Mouse (Mus musculus) kidney, embryonic 14.5 days (tissue): ENCODE measurements at regions not wholly inside any gene's neighbourhood (a gene's known extent, or its start where the extent isn't known, plus 50 kb on each side); places are given as distances from the start of the nearest gene placed in this dataset.

ENCODE experiments used
- ATAC-seq: fragments of 200-750 bp; cut with Nextera tagmentation; 2 replicates; pipeline ENCODE4 v1.8.0; 2017; ENCODE audit warnings: moderate number of reproducible peaks, mild to moderate bottlenecking, moderate TSS enrichment, moderate library complexity; ENCODE audit not compliant: low FRiP score, low TSS enrichment
- H3K27ac ChIP-seq: fragments of 300-500 bp; sonication (generic); 2 replicates; pipeline ENCODE4 v1.5.1; 2014; ENCODE audit warnings: low read depth, mild to moderate bottlenecking, low read length, moderate library complexity, mixed read lengths
- H3K27me3 ChIP-seq: fragments of 300-500 bp; sonication (generic); 2 replicates; pipeline ENCODE4 v1.6.1; 2014; ENCODE audit warnings: mild to moderate bottlenecking, low read length; ENCODE audit not compliant: control insufficient read depth, insufficient read depth
- H3K36me3 ChIP-seq: fragments of 300-500 bp; sonication (generic); 2 replicates; pipeline ENCODE4 v1.6.1; 2014; ENCODE audit warnings: low read length, mixed read lengths; ENCODE audit not compliant: control insufficient read depth, insufficient read depth
- H3K4me1 ChIP-seq: fragments of 300-500 bp; sonication (generic); 2 replicates; pipeline ENCODE4 v1.6.1; 2014; ENCODE audit warnings: low read length, mixed read lengths; ENCODE audit not compliant: control insufficient read depth, insufficient read depth
- H3K4me2 ChIP-seq: fragments of 300-500 bp; sonication (generic); replicated peaks from 2 replicates; pipeline ENCODE4 v1.6.1; 2014; ENCODE audit warnings: low read depth, mild to moderate bottlenecking, low read length
- H3K4me3 ChIP-seq: fragments of 300-500 bp; sonication (generic); 2 replicates; pipeline ENCODE4 v1.5.1; 2014; ENCODE audit warnings: mild to moderate bottlenecking, low read length
- H3K9ac ChIP-seq: fragments of 300-500 bp; sonication (generic); 2 replicates; pipeline ENCODE4 v1.6.1; 2014; ENCODE audit warnings: low read depth, mild to moderate bottlenecking, low read length, moderate library complexity
- H3K9me3 ChIP-seq: fragments of 300-500 bp; sonication (generic); 2 replicates; pipeline ENCODE4 v1.6.1; 2016; ENCODE audit warnings: low read length; ENCODE audit not compliant: control insufficient read depth
- WGBS: fragments of 180-500 bp; shearing (Covaris S2); extraction: QIAGEN DNeasy Blood & Tissue Kit; methylation state at CpG from one replicate; pipeline ENCODE4 v1.1.7; 2014; 5-methylcytosine and 5-hydroxymethylcytosine counted together

GRCm38 (mm10) chr15:62112151-62112550 is 1189.3 kb upstream of the A1bg start:
- Histone ChIP-seq H3K27ac (no peak overlapping the region), H3K4me1 (no peaks in the 10 kb centered on the region), H3K27me3 (no peaks in the 10 kb centered on the region), H3K9me3 (no peaks in the 10 kb centered on the region), H3K4me3 (no peak overlapping the region), H3K36me3 (no peaks in the 10 kb centered on the region), H3K9ac (no peak overlapping the region), H3K4me2 (no peak overlapping the region)
- WGBS = 70% methylated on average over 2 of the region's 2 CpGs
- no peak for ATAC-seq

GRCm38 (mm10) chr15:62107976-62108375 is 1185.2 kb upstream of the A1bg start:
- Histone ChIP-seq H3K4me1 (peaks cover 17% of the 10 kb centered on the region), H3K36me3 (no peaks in the 10 kb centered on the region), H3K9ac (no peak overlapping the region), H3K27ac (no peak overlapping the region), H3K4me2 (no peak overlapping the region), H3K27me3 (no peaks in the 10 kb centered on the region), H3K9me3 (no peaks in the 10 kb centered on the region), H3K4me3 (no peak overlapping the region)
- WGBS = 85% methylated on average over 3 of the region's 3 CpGs
- ATAC-seq = no peak

- Histone ChIP-seq H3K36me3 (no peaks in the 10 kb centered on the region), H3K4me2 (no peak overlapping the region), H3K4me1 (peaks cover 17% of the 10 kb centered on the region), H3K4me3 (no peak overlapping the region), H3K9me3 (no peaks in the 10 kb centered on the region; the same call in 1 of the 2 replicates), H3K27ac (0 out of 2 replicates have a peak overlapping the region, but pooled peaks have one; percentile 24), H3K27me3 (no peaks in the 10 kb centered on the region), H3K9ac (no peak overlapping the region)
- peak; percentile 80 for ATAC-seq
- WGBS = 27% methylated on average over 5 of the region's 5 CpGs
These were observed 1183.7 kb upstream of the A1bg start for GRCm38 (mm10) chr15:62106518-62106975.

GRCm38 (mm10) chr15:62105483-62105882 is 1182.7 kb upstream of the A1bg start:
- Histone ChIP-seq H3K27ac (no peak overlapping the region), H3K4me2 (no peak overlapping the region)
- 69% methylated on average over 9 of the region's 9 CpGs for WGBS

GRCm38 (mm10) chr15:62104653-62105052 is 1181.8 kb upstream of the A1bg start:
- 68% methylated on average over 7 of the region's 7 CpGs for WGBS
- Histone ChIP-seq H3K9ac (no peak overlapping the region), H3K4me1 (peaks cover 17% of the 10 kb centered on the region), H3K4me3 (no peak overlapping the region), H3K4me2 (no peak overlapping the region), H3K9me3 (no peaks in the 10 kb centered on the region; the same call in 1 of the 2 replicates), H3K27ac (no peak overlapping the region), H3K27me3 (no peaks in the 10 kb centered on the region), H3K36me3 (no peaks in the 10 kb centered on the region)
- ATAC-seq = no peak

More at GRCm38 (mm10) chr15:62105483-62105882, 1182.7 kb upstream of the A1bg start:
- Histone ChIP-seq H3K4me3 (no peak overlapping the region), H3K9me3 (no peaks in the 10 kb centered on the region; the same call in 1 of the 2 replicates), H3K9ac (no peak overlapping the region), H3K27me3 (no peaks in the 10 kb centered on the region), H3K36me3 (no peaks in the 10 kb centered on the region), H3K4me1 (peaks cover 17% of the 10 kb centered on the region)
- ATAC-seq = no peak

- no peak overlapping the region for H3K4me3 ChIP-seq
- WGBS = 88% methylated on average over 6 of the region's 6 CpGs
- H3K9ac ChIP-seq = no peak overlapping the region
- no peaks in the 10 kb centered on the region for H3K4me1 ChIP-seq
- no peak overlapping the region for H3K4me2 ChIP-seq
- ATAC-seq = no peak
- no peak overlapping the region for H3K27ac ChIP-seq
- no peaks in the 10 kb centered on the region for H3K36me3 ChIP-seq
- no peaks in the 10 kb centered on the region for H3K27me3 ChIP-seq
- H3K9me3 ChIP-seq = no peaks in the 10 kb centered on the region; the same call in 1 of the 2 replicates
These were observed 1176.9 kb upstream of the A1bg start for GRCm38 (mm10) chr15:62099683-62100082.

- H3K27ac ChIP-seq = no peak overlapping the region
- no peak overlapping the region for H3K4me3 ChIP-seq
- no peaks in the 10 kb centered on the region for H3K36me3 ChIP-seq
- no peaks in the 10 kb centered on the region for H3K4me1 ChIP-seq
- no peaks in the 10 kb centered on the region; the same call in 1 of the 2 replicates for H3K9me3 ChIP-seq
- ATAC-seq = peak; percentile 24; the same call in 1 of the 2 replicates
- 54% methylated on average over 16 of the region's 16 CpGs for WGBS
- no peak overlapping the region for H3K9ac ChIP-seq
- H3K27me3 ChIP-seq = no peaks in the 10 kb centered on the region
- H3K4me2 ChIP-seq = no peak overlapping the region
These were observed 1176.2 kb upstream of the A1bg start for GRCm38 (mm10) chr15:62098791-62099660.

- ATAC-seq = no peak
- Histone ChIP-seq H3K9ac (no peak overlapping the region), H3K9me3 (no peaks in the 10 kb centered on the region), H3K4me3 (no peak overlapping the region), H3K36me3 (no peaks in the 10 kb centered on the region), H3K4me1 (peaks cover 15% of the 10 kb centered on the region), H3K27ac (no peak overlapping the region), H3K27me3 (no peaks in the 10 kb centered on the region), H3K4me2 (no peak overlapping the region)
- WGBS = 93% methylated on average over 7 of the region's 7 CpGs
These were observed 1174.0 kb upstream of the A1bg start for GRCm38 (mm10) chr15:62096778-62097177.

- 93% methylated on average over 3 of the region's 3 CpGs for WGBS
These were observed 1172.4 kb upstream of the A1bg start for GRCm38 (mm10) chr15:62095198-62095597.

More at GRCm38 (mm10) chr15:62095198-62095597, 1172.4 kb upstream of the A1bg start:
- no peak for ATAC-seq
- no peak overlapping the region for H3K9ac ChIP-seq
- H3K4me2 ChIP-seq = no peak overlapping the region
- no peaks in the 10 kb centered on the region for H3K9me3 ChIP-seq
- no peaks in the 10 kb centered on the region for H3K27me3 ChIP-seq
- H3K36me3 ChIP-seq = no peaks in the 10 kb centered on the region
- H3K4me3 ChIP-seq = no peak overlapping the region
- H3K27ac ChIP-seq = no peak overlapping the region
- peaks cover 15% of the 10 kb centered on the region for H3K4me1 ChIP-seq
